Mouse (Mus musculus): ENCODE measurements around the gene Ush1g. TPM values are rescaled to one million over a fixed set of nuclear protein-coding genes. Genes with fewer than 3 reads are reported as not detected.

Ush1g gene
- polyA plus RNA-seq, 1 experiment: 0.01 TPM

GRCm38 (mm10) chr11:115314249-115314648 lies 7.6 kb downstream of the Ush1g start:
- Histone ChIP-seq H3ac (ENCODE audit: control insufficient read depth, insufficient read length, low read depth) (no peak overlapping the region), H3K27me3 (ENCODE audit: control insufficient read depth, insufficient read depth, insufficient read length) (peaks cover 46% of the 10 kb centered on the region), H3K79me3 (ENCODE audit: low read depth) (no peaks in the 10 kb centered on the region), H3K4me3 (ENCODE audit: insufficient read depth, poor library complexity, severe bottlenecking) (no peak overlapping the region), H3K36me3 (ENCODE audit: control insufficient read depth, insufficient read depth) (no peaks in the 10 kb centered on the region), H3K79me2 (ENCODE audit: control insufficient read depth, insufficient read depth) (no peaks in the 10 kb centered on the region)
- TF ChIP-seq CTCF (IDR thresholded peaks at IDR 0.05; ENCODE audit: control insufficient read depth, insufficient read depth, insufficient read length) (no peak), MYOD1 (IDR thresholded peaks at IDR 0.05; ENCODE audit: control insufficient read depth, insufficient read length, low read depth) (no peak), CEBPB (IDR thresholded peaks at IDR 0.05; ENCODE audit: low read depth) (peak; percentile 36)

- Histone ChIP-seq H3K79me2 (ENCODE audit: control insufficient read depth, insufficient read depth) (no peaks in the 10 kb centered on the region), H3K27me3 (ENCODE audit: control insufficient read depth, insufficient read depth, insufficient read length) (no peaks in the 10 kb centered on the region), H3K36me3 (ENCODE audit: control insufficient read depth, insufficient read depth) (no peaks in the 10 kb centered on the region), H3K4me3 (ENCODE audit: insufficient read depth, poor library complexity, severe bottlenecking) (no peak overlapping the region), H3K79me3 (ENCODE audit: low read depth) (no peaks in the 10 kb centered on the region), H3ac (ENCODE audit: control insufficient read depth, insufficient read length, low read depth) (no peak overlapping the region)
- TF ChIP-seq FOSL1 (IDR thresholded peaks at IDR 0.05; ENCODE audit: insufficient read depth, low read length, poor library complexity, severe bottlenecking) (no peak), CTCF (IDR thresholded peaks at IDR 0.05; ENCODE audit: control insufficient read depth, insufficient read depth, insufficient read length) (no peak), CEBPB (IDR thresholded peaks at IDR 0.05; ENCODE audit: low read depth) (no peak), USF1 (IDR thresholded peaks at IDR 0.05; ENCODE audit: low read depth) (no peak), MYOD1 (IDR thresholded peaks at IDR 0.05; ENCODE audit: control insufficient read depth, insufficient read length, low read depth) (no peak), MYOG (IDR thresholded peaks at IDR 0.05; ENCODE audit: control insufficient read depth, extremely low read depth, insufficient read length) (no peak), MAX (IDR thresholded peaks at IDR 0.05) (no peak)
These were observed 13.1 kb downstream of the Ush1g start for GRCm38 (mm10) chr11:115308781-115309180.

- Histone ChIP-seq H3K36me3 (ENCODE audit: control insufficient read depth, insufficient read depth) (no peaks in the 10 kb centered on the region), H3K79me2 (ENCODE audit: control insufficient read depth, insufficient read depth) (no peaks in the 10 kb centered on the region), H3K4me3 (ENCODE audit: insufficient read depth, poor library complexity, severe bottlenecking) (no peak within 1 kb of the TSS), H3K27me3 (ENCODE audit: control insufficient read depth, insufficient read depth, insufficient read length) (no peaks in the 10 kb centered on the region), H3ac (ENCODE audit: control insufficient read depth, insufficient read length, low read depth) (no peak within 1 kb of the TSS), H3K79me3 (ENCODE audit: low read depth) (no peaks in the 10 kb centered on the region)
- no peak for TF ChIP-seq CEBPB (IDR thresholded peaks at IDR 0.05; ENCODE audit: low read depth)
- no peak for TF ChIP-seq MYOG (IDR thresholded peaks at IDR 0.05; ENCODE audit: control insufficient read depth, extremely low read depth, insufficient read length)
- no peak for TF ChIP-seq USF1 (IDR thresholded peaks at IDR 0.05; ENCODE audit: low read depth)
- no peak for TF ChIP-seq MYOD1 (IDR thresholded peaks at IDR 0.05; ENCODE audit: control insufficient read depth, insufficient read length, low read depth)
- TF ChIP-seq CTCF (IDR thresholded peaks at IDR 0.05; ENCODE audit: control insufficient read depth, insufficient read depth, insufficient read length): no peak
- no peak for TF ChIP-seq MAX (IDR thresholded peaks at IDR 0.05)
- no peak for TF ChIP-seq FOSL1 (IDR thresholded peaks at IDR 0.05; ENCODE audit: insufficient read depth, low read length, poor library complexity, severe bottlenecking)
These were observed 15.0 kb downstream of the Ush1g start, which contains the start of gene Otop2 for GRCm38 (mm10) chr11:115306863-115307262. Gene Otop2 (plus strand): TSS chr11:115307163.

GRCm38 (mm10) chr11:115303167-115303566 lies 18.7 kb downstream of the Ush1g start:
- Histone ChIP-seq H3K27me3 (ENCODE audit: control insufficient read depth, insufficient read depth, insufficient read length) (no peaks in the 10 kb centered on the region), H3K79me2 (ENCODE audit: control insufficient read depth, insufficient read depth) (no peaks in the 10 kb centered on the region), H3K36me3 (ENCODE audit: control insufficient read depth, insufficient read depth) (no peaks in the 10 kb centered on the region), H3K79me3 (ENCODE audit: low read depth) (no peaks in the 10 kb centered on the region), H3K4me3 (ENCODE audit: insufficient read depth, poor library complexity, severe bottlenecking) (no peak overlapping the region), H3ac (ENCODE audit: control insufficient read depth, insufficient read length, low read depth) (no peak overlapping the region)
- no peak for TF ChIP-seq MAX (IDR thresholded peaks at IDR 0.05)
- no peak for TF ChIP-seq MYOD1 (IDR thresholded peaks at IDR 0.05; ENCODE audit: control insufficient read depth, insufficient read length, low read depth)

- Histone ChIP-seq H3K79me3 (ENCODE audit: low read depth) (no peaks in the 10 kb centered on the region), H3K36me3 (ENCODE audit: control insufficient read depth, insufficient read depth) (no peaks in the 10 kb centered on the region), H3K4me3 (ENCODE audit: insufficient read depth, poor library complexity, severe bottlenecking) (no peak overlapping the region), H3ac (ENCODE audit: control insufficient read depth, insufficient read length, low read depth) (no peak overlapping the region), H3K27me3 (ENCODE audit: control insufficient read depth, insufficient read depth, insufficient read length) (no peaks in the 10 kb centered on the region), H3K79me2 (ENCODE audit: control insufficient read depth, insufficient read depth) (no peaks in the 10 kb centered on the region)
- TF ChIP-seq FOSL1 (IDR thresholded peaks at IDR 0.05; ENCODE audit: insufficient read depth, low read length, poor library complexity, severe bottlenecking) (no peak), MYOG (IDR thresholded peaks at IDR 0.05; ENCODE audit: control insufficient read depth, extremely low read depth, insufficient read length) (no peak), USF1 (IDR thresholded peaks at IDR 0.05; ENCODE audit: low read depth) (peak; percentile 19)
These were observed 20.5 kb downstream of the Ush1g start for GRCm38 (mm10) chr11:115301351-115301750.

GRCm38 (mm10) chr11:115300745-115301144 lies 21.1 kb downstream of the Ush1g start:
- H3K36me3 ChIP-seq (ENCODE audit: control insufficient read depth, insufficient read depth): no peaks in the 10 kb centered on the region
- H3ac ChIP-seq (ENCODE audit: control insufficient read depth, insufficient read length, low read depth): no peak overlapping the region
- H3K4me3 ChIP-seq (ENCODE audit: insufficient read depth, poor library complexity, severe bottlenecking): no peak overlapping the region
- no peaks in the 10 kb centered on the region for H3K79me3 ChIP-seq (ENCODE audit: low read depth)
- H3K27me3 ChIP-seq (ENCODE audit: control insufficient read depth, insufficient read depth, insufficient read length): no peaks in the 10 kb centered on the region
- no peaks in the 10 kb centered on the region for H3K79me2 ChIP-seq (ENCODE audit: control insufficient read depth, insufficient read depth)
- TF ChIP-seq FOSL1 (IDR thresholded peaks at IDR 0.05; ENCODE audit: insufficient read depth, low read length, poor library complexity, severe bottlenecking) (no peak), CTCF (IDR thresholded peaks at IDR 0.05; ENCODE audit: control insufficient read depth, insufficient read depth, insufficient read length) (no peak), MYOG (IDR thresholded peaks at IDR 0.05; ENCODE audit: control insufficient read depth, extremely low read depth, insufficient read length) (no peak), CEBPB (IDR thresholded peaks at IDR 0.05; ENCODE audit: low read depth) (no peak), MYOD1 (IDR thresholded peaks at IDR 0.05; ENCODE audit: control insufficient read depth, insufficient read length, low read depth) (no peak), USF1 (IDR thresholded peaks at IDR 0.05; ENCODE audit: low read depth) (no peak), MAX (IDR thresholded peaks at IDR 0.05) (no peak)
